Mouse (Mus musculus): ENCODE measurements around the gene Znrd1as.

Gene Znrd1as

GRCm38 (mm10) chr17:36957999-36958743, at the start of gene Znrd1as, which contains the start of gene Znrd1:
TSS of gene Znrd1as (plus strand) at chr17:36958592.
TSS of gene Znrd1 (minus strand) at chr17:36958559.
- DNase-seq, result peak; percentile 98

GRCm38 (mm10) chr17:36909802-36910201, 48.6 kb upstream of the Znrd1as start:
- DNase-seq, result no peak

GRCm38 (mm10) chr17:36912031-36912430, 46.4 kb upstream of the Znrd1as start:
- no peak for DNase-seq

- peak; percentile 80 for DNase-seq
Measured at GRCm38 (mm10) chr17:36914108-36914507, 44.3 kb upstream of the Znrd1as start.

GRCm38 (mm10) chr17:36915076-36915475, 43.3 kb upstream of the Znrd1as start:
- peak; percentile 63 for DNase-seq

GRCm38 (mm10) chr17:36920239-36920638, 38.2 kb upstream of the Znrd1as start:
- no peak for DNase-seq

GRCm38 (mm10) chr17:36922715-36923114, 35.7 kb upstream of the Znrd1as start:
- DNase-seq, result no peak

GRCm38 (mm10) chr17:36923491-36923890, 34.9 kb upstream of the Znrd1as start:
- DNase-seq, result no peak

GRCm38 (mm10) chr17:36927496-36928120, 30.8 kb upstream of the Znrd1as start:
- DNase-seq, result no peak

GRCm38 (mm10) chr17:36929236-36929932, 29.0 kb upstream of the Znrd1as start:
- DNase-seq, result no peak

- peak; percentile 49 for DNase-seq
Measured at GRCm38 (mm10) chr17:36930233-36930632, 28.2 kb upstream of the Znrd1as start.

GRCm38 (mm10) chr17:36931130-36931529, 27.3 kb upstream of the Znrd1as start:
- no peak for DNase-seq

GRCm38 (mm10) chr17:36931806-36932205, 26.6 kb upstream of the Znrd1as start:
- peak; percentile 64 for DNase-seq

- no peak for DNase-seq
Measured at GRCm38 (mm10) chr17:36938056-36938455, 20.3 kb upstream of the Znrd1as start.

GRCm38 (mm10) chr17:36942391-36942790, 16.0 kb upstream of the Znrd1as start:
- DNase-seq, result peak; percentile 61

- no peak for DNase-seq
Measured at GRCm38 (mm10) chr17:36942791-36943471, 15.5 kb upstream of the Znrd1as start, which contains the start of gene Rnf39. TSS of gene Rnf39 (plus strand) at chr17:36942918.

- no peak for DNase-seq
Measured at GRCm38 (mm10) chr17:36943691-36944090, 14.7 kb upstream of the Znrd1as start.

- no peak for DNase-seq
Measured at GRCm38 (mm10) chr17:36944121-36944775, 14.1 kb upstream of the Znrd1as start.

- DNase-seq, result peak; percentile 67
Measured at GRCm38 (mm10) chr17:36947051-36947819, 11.2 kb upstream of the Znrd1as start.

- no peak for DNase-seq
Measured at GRCm38 (mm10) chr17:36948286-36948685, 10.1 kb upstream of the Znrd1as start.

GRCm38 (mm10) chr17:36949265-36949664, 9.1 kb upstream of the Znrd1as start:
- no peak for DNase-seq

All from kidney, postnatal 14 days (tissue).